Mouse (Mus musculus): ENCODE data around the gene Tas2r117. TPM values are rescaled to one million over a fixed set of nuclear protein-coding genes. Genes with fewer than 3 reads are reported as not detected.

Gene Tas2r117
- not detected for total RNA-seq (2021)
- long read RNA-seq, experiment 1: 0 reads
- long read RNA-seq, experiment 2: 0 reads

DNA sequence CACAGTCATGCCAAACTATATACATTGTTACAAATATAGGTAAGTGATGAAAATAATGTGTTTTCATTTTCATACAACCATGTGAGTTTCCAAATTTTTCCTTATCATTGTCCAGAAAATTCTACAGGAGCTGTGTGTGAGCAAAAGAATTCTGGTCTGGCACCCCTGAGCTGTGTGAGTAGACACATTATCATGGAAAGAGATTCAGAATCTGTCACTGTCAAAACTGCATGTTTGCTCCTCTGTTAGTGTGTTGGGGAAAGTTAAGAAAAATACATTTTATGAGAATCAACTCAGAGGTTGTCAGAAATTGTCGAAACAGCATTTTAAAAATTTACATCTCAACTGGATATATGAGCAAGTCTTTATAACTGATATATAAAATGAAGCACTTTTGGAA is at the start of gene Tas2r117:
Tas2r117 (plus strand) TSS at position 301 of the 400 bp plus-strand sequence.
- no peak for DNase-seq (ENCODE audit: low spot score in 2 of 2)
- TF ChIP-seq CTCF (conservative IDR thresholded peaks at IDR 0.05): no peak
- H3K4me3 ChIP-seq: no peak within 1 kb of the TSS
- H3K27ac ChIP-seq: no peak within 1 kb of the TSS

DNA sequence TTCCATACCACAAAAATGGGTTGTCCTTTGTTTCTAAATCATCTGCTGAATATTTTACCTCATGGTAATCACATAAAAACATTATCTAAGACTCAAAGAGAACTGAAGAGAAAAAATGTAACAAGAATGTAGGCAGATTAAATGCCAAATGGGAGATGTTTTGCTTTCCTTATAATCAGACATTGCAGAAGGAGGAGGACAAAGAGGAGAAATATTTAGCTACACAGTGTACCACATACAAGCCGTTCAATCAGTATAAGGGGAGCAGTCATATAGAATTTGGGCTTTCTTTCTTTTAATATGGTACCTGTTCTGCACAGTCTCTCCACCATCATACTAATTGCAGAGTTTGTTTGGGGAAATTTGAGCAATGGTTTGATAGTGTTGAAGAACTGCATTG is 48.2 kb upstream of the Tas2r117 start, which contains the start of gene Tas2r124:
Tas2r124 (plus strand) TSS at position 301 of the 400 bp plus-strand sequence.
- TF ChIP-seq CTCF (conservative IDR thresholded peaks at IDR 0.05): no peak
- no peak within 1 kb of the TSS for H3K4me3 ChIP-seq
- DNase-seq (ENCODE audit: low spot score in 2 of 2): no peak
- no peak within 1 kb of the TSS for H3K27ac ChIP-seq

DNA sequence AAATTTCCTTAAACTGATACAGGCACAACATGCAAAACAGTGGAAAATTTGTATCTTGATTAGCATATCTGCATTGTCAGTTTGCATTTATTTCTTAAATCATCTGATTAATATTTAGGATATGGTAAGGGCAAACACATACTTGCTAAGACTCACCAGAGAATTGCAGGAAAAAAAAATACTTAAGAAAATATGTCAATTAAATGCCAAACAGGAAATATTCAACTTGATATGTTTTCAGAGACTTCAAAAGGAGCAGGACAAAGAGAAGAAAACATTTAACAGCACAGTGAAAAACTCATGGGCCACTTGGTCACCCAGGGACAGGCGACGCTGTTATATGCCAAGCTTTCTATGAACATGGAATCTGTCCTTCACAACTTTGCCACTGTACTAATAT is 40.8 kb upstream of the Tas2r117 start, which contains the start of gene Tas2r102:
Tas2r102 (plus strand) TSS at position 301 of the 400 bp plus-strand sequence.
- H3K27ac ChIP-seq: no peak within 1 kb of the TSS
- DNase-seq (ENCODE audit: low spot score in 2 of 2): no peak
- no peak for TF ChIP-seq CTCF (conservative IDR thresholded peaks at IDR 0.05)
- H3K4me3 ChIP-seq: no peak within 1 kb of the TSS

DNA sequence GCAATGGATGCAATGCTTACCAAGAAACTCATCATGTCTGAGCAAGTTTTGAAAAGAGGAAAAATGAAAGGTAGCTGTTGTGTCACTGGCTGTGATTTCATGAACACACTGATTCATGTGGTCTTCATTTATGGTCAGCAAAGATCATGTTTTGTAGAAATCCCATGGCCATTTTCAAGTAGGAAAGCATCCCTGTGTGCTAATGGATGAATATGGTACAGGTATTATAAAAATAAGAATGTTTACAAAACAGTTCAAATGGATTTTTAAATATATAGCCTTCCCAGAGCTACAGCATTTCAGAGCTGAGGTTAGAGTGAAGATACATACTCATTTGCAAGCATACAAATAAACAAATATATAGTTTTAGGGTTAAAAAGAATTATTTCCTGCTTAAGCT is 24.6 kb upstream of the Tas2r117 start, which contains the start of gene Tas2r136:
Tas2r136 (minus strand) TSS at position 101 of the 400 bp plus-strand sequence.
- DNase-seq (ENCODE audit: low spot score in 2 of 2): no peak
- Histone ChIP-seq H3K27ac (no peak within 1 kb of the TSS), H3K4me3 (no peak within 1 kb of the TSS)
- TF ChIP-seq CTCF (conservative IDR thresholded peaks at IDR 0.05): no peak

DNA sequence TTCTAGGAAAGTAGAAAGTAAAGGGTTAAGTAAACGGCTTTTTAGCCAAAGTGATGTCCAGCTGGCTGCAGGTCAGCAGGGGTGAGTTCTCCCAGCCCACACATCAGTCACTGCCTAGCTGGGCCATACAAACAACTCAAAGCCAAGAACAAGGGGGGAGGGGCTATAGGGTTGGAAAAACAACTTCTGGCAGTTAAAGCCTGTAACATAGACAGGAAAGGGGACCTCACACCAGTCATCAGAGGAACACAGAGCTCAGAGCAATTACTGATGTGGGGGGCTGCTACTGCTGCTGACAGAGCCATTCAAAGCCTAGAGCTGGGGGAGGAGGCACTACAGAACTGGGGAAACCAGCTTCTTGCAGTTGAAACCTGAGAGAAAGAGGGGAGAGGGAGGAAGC is 7.2 kb upstream of the Tas2r117 start:
- H3K27ac ChIP-seq: no peak overlapping the region
- DNase-seq (ENCODE audit: low spot score in 2 of 2): no peak
- H3K4me3 ChIP-seq: no peak overlapping the region
- TF ChIP-seq CTCF (conservative IDR thresholded peaks at IDR 0.05): no peak

DNA sequence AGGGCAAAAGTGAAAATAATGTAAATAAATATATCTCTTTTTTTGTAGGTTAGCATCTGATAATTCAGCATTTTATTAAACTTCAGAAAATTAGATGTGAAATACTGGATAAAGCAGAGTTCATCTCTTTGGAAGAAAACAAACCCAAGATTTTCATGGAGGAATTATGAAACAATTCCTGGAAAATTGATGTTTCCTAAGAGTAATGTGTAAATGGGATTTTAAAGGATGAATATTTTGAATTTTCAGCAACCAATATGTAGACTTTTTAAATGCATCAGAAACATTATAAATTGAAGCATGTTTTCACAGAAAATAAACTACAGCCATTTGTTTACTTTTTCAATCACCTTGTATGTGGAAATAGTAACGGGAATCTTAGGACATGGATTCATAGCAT is 44.2 kb downstream of the Tas2r117 start, which contains the start of gene Tas2r123:
Tas2r123 (plus strand) TSS at position 301 of the 400 bp plus-strand sequence.
- Histone ChIP-seq H3K4me3 (no peak within 1 kb of the TSS), H3K27ac (no peak within 1 kb of the TSS)
- TF ChIP-seq CTCF (conservative IDR thresholded peaks at IDR 0.05): no peak
- DNase-seq (ENCODE audit: low spot score in 2 of 2): no peak

Other genes with a start within 250 kb of the Tas2r117 start
- gene Prh1, start 233.0 kb upstream of the Tas2r117 start, total RNA-seq (2021): not detected
- gene Prp2, start 206.9 kb upstream of the Tas2r117 start, total RNA-seq (2021): not detected
- not detected for gene A630073D07Rik, start 151.3 kb upstream of the Tas2r117 start, total RNA-seq (2021)
- gene Tas2r120, start 145.9 kb upstream of the Tas2r117 start, total RNA-seq (2021): not detected
- gene Tas2r121, start 101.8 kb upstream of the Tas2r117 start, total RNA-seq (2021): not detected
- gene Tas2r122, start 90.9 kb upstream of the Tas2r117 start, total RNA-seq (2021): not detected
- not detected for gene Tas2r115, start 64.8 kb upstream of the Tas2r117 start, total RNA-seq (2021)
- not detected for gene Tas2r124, start 48.1 kb upstream of the Tas2r117 start, total RNA-seq (2021)
- gene Tas2r102, start 40.7 kb upstream of the Tas2r117 start, total RNA-seq (2021): not detected
- not detected for gene Tas2r136, start 24.7 kb upstream of the Tas2r117 start, total RNA-seq (2021)
- not detected for gene Tas2r123, start 44.3 kb downstream of the Tas2r117 start, total RNA-seq (2021)
- not detected for gene Tas2r116, start 52.6 kb downstream of the Tas2r117 start, total RNA-seq (2021)
- not detected for gene Tas2r110, start 65.2 kb downstream of the Tas2r117 start, total RNA-seq (2021)
- not detected for gene Tas2r113, start 90.2 kb downstream of the Tas2r117 start, total RNA-seq (2021)
- gene Tas2r125, start 106.8 kb downstream of the Tas2r117 start, total RNA-seq (2021): not detected
- not detected for gene Tas2r129, start 148.3 kb downstream of the Tas2r117 start, total RNA-seq (2021)
- gene Tas2r131, start 155.1 kb downstream of the Tas2r117 start, total RNA-seq (2021): not detected
- not detected for gene Tas2r109, start 178.1 kb downstream of the Tas2r117 start, total RNA-seq (2021)
- gene Tas2r103, start 234.3 kb downstream of the Tas2r117 start, total RNA-seq (2021): not detected

Data from layer of hippocampus, adult 2 months (tissue).